Mouse (Mus musculus) mesoderm, embryonic 11.5 days (tissue): ENCODE measurements at regions not wholly inside any gene's neighbourhood (a gene's known extent, or its start where the extent isn't known, plus 50 kb on each side); places are given as distances from the start of the nearest gene placed in this dataset.

Experiments used
- DNase-seq: peaks from one replicate; pipeline ENCODE4 v3.0.0-alpha.2; 2012; ENCODE audit warnings: low read depth, low spot score

DNA sequence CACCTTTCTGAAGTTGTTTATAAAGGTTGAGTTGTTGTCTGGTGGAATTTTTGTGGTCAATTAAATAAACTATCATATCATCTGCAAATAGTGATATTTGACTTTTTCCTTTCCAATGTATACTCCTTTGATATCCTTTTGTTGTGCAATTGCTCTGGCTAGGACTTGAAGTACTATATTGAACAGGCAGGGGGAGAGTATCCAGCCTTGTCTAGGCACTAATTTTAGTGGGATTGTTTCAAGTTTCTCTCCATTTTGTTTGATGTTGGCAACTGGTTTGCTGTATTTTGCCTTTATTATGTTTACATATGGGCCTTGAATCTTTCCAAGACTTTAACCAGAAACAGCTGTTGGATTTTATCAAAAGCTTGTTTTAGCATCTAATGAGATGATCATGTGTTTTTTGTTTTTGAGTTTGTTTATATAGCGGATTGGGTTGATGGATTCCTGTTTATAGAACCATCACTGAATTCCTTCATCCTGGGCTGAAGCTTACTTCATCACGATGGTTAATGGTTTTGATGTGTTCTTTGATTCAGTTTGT is 383.3 kb downstream of the Amd2 start:
- no peak for DNase-seq

- no peak for DNase-seq
Observed at GRCm38 (mm10) chr10:35298775-35299174, 412.9 kb downstream of the Amd2 start.

DNA sequence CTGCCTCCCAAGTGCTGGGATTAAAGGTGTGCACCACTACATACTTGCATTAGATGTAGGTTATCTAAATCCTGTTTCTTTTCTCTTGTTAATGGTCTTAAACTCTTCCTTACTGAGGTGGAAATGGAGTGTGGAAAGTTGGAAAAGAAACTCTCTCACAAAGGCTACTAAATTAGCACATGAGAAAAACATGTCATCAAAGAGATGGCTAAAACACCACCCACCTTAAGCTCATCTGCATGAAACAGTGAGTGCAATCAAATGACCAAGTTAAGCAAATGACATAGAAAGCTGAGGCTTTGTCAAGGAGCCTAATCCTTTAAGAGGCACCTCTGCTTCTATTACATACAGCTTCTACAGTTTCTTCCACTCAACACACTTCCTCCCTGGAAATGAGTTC is 446.6 kb downstream of the Amd2 start:
- no peak for DNase-seq

- peak; percentile 51 for DNase-seq
Observed at GRCm38 (mm10) chr10:35236431-35236830, 475.3 kb downstream of the Amd2 start.

DNA sequence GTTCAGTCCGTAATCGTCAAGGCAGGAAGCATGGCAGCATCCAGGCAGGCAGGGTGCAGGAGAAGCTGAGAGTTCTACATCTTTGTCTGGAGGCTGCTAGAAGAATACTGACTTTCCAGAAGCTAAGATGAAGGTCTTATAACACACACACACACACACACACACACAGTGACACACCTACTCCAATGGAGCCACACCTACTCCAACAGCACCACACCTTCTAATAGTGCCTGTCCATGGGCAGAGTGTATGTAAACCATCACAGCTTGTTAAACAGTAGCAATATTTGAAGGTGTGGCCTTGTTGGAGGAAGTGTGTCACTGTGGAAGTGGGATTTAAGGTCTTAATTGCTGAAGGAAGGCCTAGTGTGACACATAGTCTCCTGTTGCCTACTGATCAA is 476.4 kb downstream of the Amd2 start:
- no peak for DNase-seq

- no peak for DNase-seq
Observed at GRCm38 (mm10) chr10:35229540-35229939, 482.2 kb downstream of the Amd2 start.
